Mouse (Mus musculus): ENCODE measurements around the gene Nat8f1. TPM values are rescaled to one million over a fixed set of nuclear protein-coding genes. Genes with fewer than 3 reads are reported as not detected.
"Not testable (repeated sequence)": the region's sequence is repeated elsewhere in the genome, so short reads cannot be mapped to it uniquely, and the experiment has no call there.

The Nat8f1 gene
- polyA plus RNA-seq, 1 experiment = 12.5 TPM

DNA sequence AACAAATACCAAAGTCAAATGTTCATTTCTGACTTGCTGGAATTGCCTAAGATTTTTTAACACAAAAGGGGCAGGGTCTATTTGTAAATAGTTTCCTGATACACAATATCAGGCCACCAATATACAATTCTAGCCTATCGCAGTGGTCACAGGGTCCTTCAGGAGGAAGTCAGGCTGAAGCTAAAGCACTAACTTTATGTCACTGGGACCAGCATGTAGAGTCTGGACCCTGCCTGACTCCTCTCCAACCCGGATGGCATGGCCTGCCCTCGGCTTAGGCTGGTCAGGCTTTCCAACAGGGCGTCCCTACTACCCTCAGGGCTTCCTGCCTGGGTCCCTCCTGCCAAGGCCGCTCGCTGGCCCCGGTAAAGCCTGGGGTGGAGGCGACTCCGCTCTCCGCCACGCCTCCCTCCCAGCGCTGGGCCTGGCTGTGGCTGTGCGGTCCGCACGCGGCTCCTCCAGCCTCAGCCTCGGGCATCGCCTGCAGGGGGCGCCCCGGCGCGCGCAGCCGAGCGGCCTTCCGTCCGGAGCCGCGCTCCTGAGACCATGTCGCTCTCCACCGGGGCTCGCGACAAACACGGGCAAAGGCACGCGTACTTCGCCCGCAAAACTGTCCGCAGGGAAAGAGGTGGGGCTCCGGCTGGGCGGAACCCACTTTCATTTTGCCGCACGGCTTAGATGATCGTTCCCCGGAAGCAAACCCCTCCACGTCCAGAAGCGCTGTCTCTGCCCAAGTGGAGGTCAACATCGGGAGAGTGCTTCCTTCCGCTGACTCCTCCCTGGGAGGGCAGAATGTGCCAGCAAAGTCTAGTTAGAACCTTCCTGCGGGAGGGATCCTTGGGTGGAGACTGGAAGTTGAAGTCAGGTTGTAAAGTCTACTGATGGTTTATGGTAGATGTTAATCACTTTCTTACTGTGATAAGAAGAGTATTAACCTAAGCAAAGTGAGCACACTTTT lies 21.3 kb upstream of the Nat8f1 start:
- peak overlapping the region; percentile 78 for H3K4me3 ChIP-seq (ENCODE audit: control insufficient read depth, insufficient read depth, low read length)
- peak; percentile 79 for DNase-seq
- peaks cover 11% of the 10 kb centered on the region for H3K4me1 ChIP-seq (replicated peaks; ENCODE audit: control insufficient read depth, insufficient read depth, low read length)
- not testable (repeated sequence) for H3K27me3 ChIP-seq (ENCODE audit: control insufficient read depth, insufficient read depth, low read length); H3K36me3 ChIP-seq (ENCODE audit: control insufficient read depth, insufficient read depth, low read length); H3K27ac ChIP-seq (ENCODE audit: control insufficient read depth, insufficient read depth, low read length)
- under 1% methylated on average over 45 of the region's 50 CpGs for WGBS
- TF ChIP-seq CTCF (IDR thresholded peaks at IDR 0.05; ENCODE audit: borderline replicate concordance, control insufficient read depth, extremely low read depth, insufficient read depth, low read length, poor library complexity) = peak; percentile 90

DNA sequence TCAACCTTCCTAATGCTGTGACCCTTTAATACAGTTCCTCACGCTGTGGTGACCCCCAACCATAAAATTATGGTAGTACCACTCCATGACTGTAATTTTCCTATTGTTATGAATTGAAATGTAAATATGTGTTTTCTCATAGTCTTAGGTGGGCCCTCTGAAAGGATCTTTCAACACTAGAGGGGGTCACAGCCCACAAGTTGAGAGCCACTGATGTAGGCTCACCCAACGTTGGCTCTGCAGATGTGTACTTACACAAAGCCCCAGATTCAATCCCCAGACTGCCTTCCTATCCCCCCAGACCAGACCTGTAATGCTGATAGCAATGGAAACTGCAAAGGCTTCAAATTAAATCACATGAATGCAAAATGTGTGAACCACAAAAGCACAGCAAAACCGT lies 20.2 kb upstream of the Nat8f1 start:
- TF ChIP-seq POLR2A (IDR thresholded peaks at IDR 0.05; ENCODE audit: control insufficient read depth, extremely low read depth, insufficient read depth, low read length, poor library complexity) (no peak), CTCF (IDR thresholded peaks at IDR 0.05; ENCODE audit: borderline replicate concordance, control insufficient read depth, extremely low read depth, insufficient read depth, low read length, poor library complexity) (no peak)
- H3K27ac ChIP-seq (ENCODE audit: control insufficient read depth, insufficient read depth, low read length) = no peak overlapping the region
- peaks cover 11% of the 10 kb centered on the region for H3K4me1 ChIP-seq (replicated peaks; ENCODE audit: control insufficient read depth, insufficient read depth, low read length)
- WGBS = 75% methylated on average over 3 of the region's 3 CpGs
- no peaks in the 10 kb centered on the region for H3K27me3 ChIP-seq (ENCODE audit: control insufficient read depth, insufficient read depth, low read length)
- peak; percentile 13 for DNase-seq
- no peak overlapping the region for H3K4me3 ChIP-seq (ENCODE audit: control insufficient read depth, insufficient read depth, low read length)
- 0 out of 2 replicates have a peak, but pooled peaks cover 5% of the 10 kb centered on the region for H3K36me3 ChIP-seq (ENCODE audit: control insufficient read depth, insufficient read depth, low read length)

DNA sequence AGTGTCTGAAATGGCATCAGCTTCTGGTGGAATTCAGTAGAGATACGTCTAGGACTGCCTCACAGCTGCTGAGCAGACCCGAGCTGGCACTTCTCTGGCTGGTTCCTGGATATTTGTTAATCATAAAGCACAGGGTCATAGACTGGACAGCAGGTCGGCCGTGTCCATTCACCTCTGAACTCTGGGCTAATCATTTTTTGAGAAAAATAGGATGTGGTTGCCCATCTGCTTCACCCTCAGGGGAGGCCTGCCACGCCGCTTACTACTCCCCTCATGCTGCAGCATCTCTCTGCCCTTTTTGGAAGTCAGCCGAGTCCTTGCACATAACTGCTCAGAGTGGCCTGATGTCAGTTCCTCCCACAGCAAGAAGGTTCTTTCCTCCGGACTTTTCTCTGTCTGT lies 18.6 kb upstream of the Nat8f1 start:
- H3K4me3 ChIP-seq (ENCODE audit: control insufficient read depth, insufficient read depth, low read length) = no peak overlapping the region
- WGBS = 90% methylated on average over 8 of the region's 8 CpGs
- peaks cover 10% of the 10 kb centered on the region; the same call in 1 of the 2 replicates for H3K36me3 ChIP-seq (ENCODE audit: control insufficient read depth, insufficient read depth, low read length)
- H3K27ac ChIP-seq (ENCODE audit: control insufficient read depth, insufficient read depth, low read length) = no peak overlapping the region
- no peak for TF ChIP-seq CTCF (IDR thresholded peaks at IDR 0.05; ENCODE audit: borderline replicate concordance, control insufficient read depth, extremely low read depth, insufficient read depth, low read length, poor library complexity)
- TF ChIP-seq POLR2A (IDR thresholded peaks at IDR 0.05; ENCODE audit: control insufficient read depth, extremely low read depth, insufficient read depth, low read length, poor library complexity) = no peak
- H3K4me1 ChIP-seq (replicated peaks; ENCODE audit: control insufficient read depth, insufficient read depth, low read length) = peaks cover 11% of the 10 kb centered on the region
- H3K27me3 ChIP-seq (ENCODE audit: control insufficient read depth, insufficient read depth, low read length) = no peaks in the 10 kb centered on the region
- DNase-seq = no peak

DNA sequence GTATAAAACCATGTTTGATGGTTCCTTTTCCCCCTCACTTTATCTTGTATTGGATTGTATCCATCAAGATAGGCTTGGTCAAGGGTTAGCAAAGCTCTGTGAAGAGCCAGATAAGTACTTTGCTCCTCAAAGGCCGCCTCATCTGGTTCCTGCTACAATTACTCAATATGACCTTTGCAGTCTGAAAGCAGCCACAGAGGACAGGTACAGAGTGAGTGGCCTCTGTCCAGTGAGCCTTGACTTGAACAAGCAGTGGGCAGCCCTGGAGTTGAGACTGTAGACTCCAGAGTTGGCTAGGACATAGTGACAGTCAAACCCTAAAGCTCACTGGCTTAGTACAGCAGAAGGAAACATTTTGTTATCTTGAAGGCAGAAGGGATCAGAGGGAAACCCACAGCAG lies 13.8 kb upstream of the Nat8f1 start:
- Histone ChIP-seq H3K27ac (ENCODE audit: control insufficient read depth, insufficient read depth, low read length) (no peak overlapping the region), H3K27me3 (ENCODE audit: control insufficient read depth, insufficient read depth, low read length) (no peaks in the 10 kb centered on the region), H3K4me1 (replicated peaks; ENCODE audit: control insufficient read depth, insufficient read depth, low read length) (no peaks in the 10 kb centered on the region), H3K36me3 (ENCODE audit: control insufficient read depth, insufficient read depth, low read length) (peaks cover 49% of the 10 kb centered on the region), H3K4me3 (ENCODE audit: control insufficient read depth, insufficient read depth, low read length) (no peak overlapping the region)
- TF ChIP-seq POLR2A (IDR thresholded peaks at IDR 0.05; ENCODE audit: control insufficient read depth, extremely low read depth, insufficient read depth, low read length, poor library complexity) (no peak), CTCF (IDR thresholded peaks at IDR 0.05; ENCODE audit: borderline replicate concordance, control insufficient read depth, extremely low read depth, insufficient read depth, low read length, poor library complexity) (no peak)
- DNase-seq = no peak
- 97% methylated on average over 1 of the region's 1 CpGs for WGBS

DNA sequence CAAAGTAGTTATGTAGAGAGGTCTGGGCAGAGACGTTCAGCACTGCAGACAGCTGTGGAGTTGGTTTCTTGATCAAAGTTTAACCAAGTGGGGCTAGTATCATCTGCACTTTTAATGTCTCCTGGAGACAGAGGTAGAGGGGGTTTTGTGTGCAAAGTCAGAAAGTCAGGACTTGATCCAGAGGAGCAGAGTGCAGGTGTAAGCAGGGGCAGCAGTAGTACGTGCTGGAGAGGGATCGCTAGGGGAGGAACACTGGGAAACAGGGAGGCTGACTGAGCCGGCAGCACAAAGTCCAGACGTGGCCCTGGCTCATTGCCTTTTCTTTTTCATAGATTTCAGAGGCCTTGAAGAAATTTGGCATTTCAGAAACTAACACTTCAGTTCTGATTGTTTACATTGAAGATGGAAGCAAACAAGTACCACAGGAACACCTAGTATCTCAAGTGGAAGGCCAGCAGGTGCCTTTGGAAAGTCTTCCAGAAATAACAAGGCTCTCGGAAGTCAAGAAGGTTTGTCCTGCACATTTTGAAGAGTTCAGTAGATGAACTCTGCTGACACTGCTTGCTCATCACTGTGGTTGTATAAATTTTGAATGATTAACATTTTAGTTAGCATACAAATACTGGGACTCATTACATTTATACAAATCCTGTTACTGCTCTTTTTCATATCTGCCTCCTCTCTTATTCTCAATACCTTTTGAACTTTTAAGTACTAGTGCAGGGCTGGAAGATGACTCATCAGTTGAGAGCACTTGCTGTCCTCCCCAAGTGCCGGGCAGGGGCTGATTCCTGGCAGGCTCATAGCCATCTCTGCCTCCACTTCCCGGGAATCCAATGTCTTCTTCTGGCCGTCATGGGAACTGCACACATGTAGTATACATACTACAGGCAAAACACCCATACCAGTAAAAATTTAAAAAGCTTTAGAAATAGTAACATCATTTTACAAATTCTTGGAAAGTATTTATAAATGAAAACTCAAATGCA lies 12.3 kb upstream of the Nat8f1 start:
- 95% methylated on average over 9 of the region's 9 CpGs for WGBS
- TF ChIP-seq CTCF (IDR thresholded peaks at IDR 0.05; ENCODE audit: borderline replicate concordance, control insufficient read depth, extremely low read depth, insufficient read depth, low read length, poor library complexity) (no peak), POLR2A (IDR thresholded peaks at IDR 0.05; ENCODE audit: control insufficient read depth, extremely low read depth, insufficient read depth, low read length, poor library complexity) (no peak)
- DNase-seq = no peak

DNA sequence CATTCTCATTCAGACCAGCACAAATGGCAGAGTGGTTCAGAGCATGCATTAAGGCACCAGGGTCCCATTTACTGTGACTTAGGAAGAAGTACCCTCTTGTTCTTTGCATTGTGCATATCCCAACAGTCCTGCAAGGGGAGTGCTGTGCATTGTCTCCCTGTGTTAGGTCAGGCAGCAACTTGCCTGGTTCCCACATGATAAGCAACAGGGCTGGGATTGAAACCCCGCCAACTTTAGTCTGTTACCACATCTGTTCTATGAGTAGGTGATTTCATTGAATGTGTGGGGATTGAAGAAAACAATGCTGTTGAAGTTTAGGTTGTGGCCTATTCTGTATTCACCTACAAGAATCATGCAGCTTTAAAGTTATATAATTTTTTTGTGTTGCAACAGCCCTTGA lies 11.2 kb upstream of the Nat8f1 start:
- WGBS = 89% methylated on average over 1 of the region's 1 CpGs
- no peak overlapping the region for H3K27ac ChIP-seq (ENCODE audit: control insufficient read depth, insufficient read depth, low read length)
- DNase-seq = no peak
- peaks cover 52% of the 10 kb centered on the region for H3K36me3 ChIP-seq (ENCODE audit: control insufficient read depth, insufficient read depth, low read length)
- H3K4me3 ChIP-seq (ENCODE audit: control insufficient read depth, insufficient read depth, low read length) = no peak overlapping the region
- H3K4me1 ChIP-seq (replicated peaks; ENCODE audit: control insufficient read depth, insufficient read depth, low read length) = no peaks in the 10 kb centered on the region
- TF ChIP-seq POLR2A (IDR thresholded peaks at IDR 0.05; ENCODE audit: control insufficient read depth, extremely low read depth, insufficient read depth, low read length, poor library complexity) (no peak), CTCF (IDR thresholded peaks at IDR 0.05; ENCODE audit: borderline replicate concordance, control insufficient read depth, extremely low read depth, insufficient read depth, low read length, poor library complexity) (no peak)
- H3K27me3 ChIP-seq (ENCODE audit: control insufficient read depth, insufficient read depth, low read length) = no peaks in the 10 kb centered on the region

More for the DNA sequence above, 12.3 kb upstream of the Nat8f1 start:
- Histone ChIP-seq H3K36me3 (ENCODE audit: control insufficient read depth, insufficient read depth, low read length) (peaks cover 52% of the 10 kb centered on the region), H3K27ac (ENCODE audit: control insufficient read depth, insufficient read depth, low read length) (no peak overlapping the region), H3K27me3 (ENCODE audit: control insufficient read depth, insufficient read depth, low read length) (no peaks in the 10 kb centered on the region), H3K4me3 (ENCODE audit: control insufficient read depth, insufficient read depth, low read length) (no peak overlapping the region), H3K4me1 (replicated peaks; ENCODE audit: control insufficient read depth, insufficient read depth, low read length) (no peaks in the 10 kb centered on the region)

Data from thymus, adult 2 months (tissue).